Mouse (Mus musculus): Measurements from ENCODE around the gene Bptf. TPM values are rescaled to one million over a fixed set of nuclear protein-coding genes. Genes with fewer than 3 reads are reported as not detected.
"Not testable (repeated sequence)": the region's sequence is repeated elsewhere in the genome, so short reads cannot be mapped to it uniquely, and the experiment has no call there.

Bptf gene
- polyA plus RNA-seq, 1 experiment from 2014 or later, result 28.7 TPM

DNA sequence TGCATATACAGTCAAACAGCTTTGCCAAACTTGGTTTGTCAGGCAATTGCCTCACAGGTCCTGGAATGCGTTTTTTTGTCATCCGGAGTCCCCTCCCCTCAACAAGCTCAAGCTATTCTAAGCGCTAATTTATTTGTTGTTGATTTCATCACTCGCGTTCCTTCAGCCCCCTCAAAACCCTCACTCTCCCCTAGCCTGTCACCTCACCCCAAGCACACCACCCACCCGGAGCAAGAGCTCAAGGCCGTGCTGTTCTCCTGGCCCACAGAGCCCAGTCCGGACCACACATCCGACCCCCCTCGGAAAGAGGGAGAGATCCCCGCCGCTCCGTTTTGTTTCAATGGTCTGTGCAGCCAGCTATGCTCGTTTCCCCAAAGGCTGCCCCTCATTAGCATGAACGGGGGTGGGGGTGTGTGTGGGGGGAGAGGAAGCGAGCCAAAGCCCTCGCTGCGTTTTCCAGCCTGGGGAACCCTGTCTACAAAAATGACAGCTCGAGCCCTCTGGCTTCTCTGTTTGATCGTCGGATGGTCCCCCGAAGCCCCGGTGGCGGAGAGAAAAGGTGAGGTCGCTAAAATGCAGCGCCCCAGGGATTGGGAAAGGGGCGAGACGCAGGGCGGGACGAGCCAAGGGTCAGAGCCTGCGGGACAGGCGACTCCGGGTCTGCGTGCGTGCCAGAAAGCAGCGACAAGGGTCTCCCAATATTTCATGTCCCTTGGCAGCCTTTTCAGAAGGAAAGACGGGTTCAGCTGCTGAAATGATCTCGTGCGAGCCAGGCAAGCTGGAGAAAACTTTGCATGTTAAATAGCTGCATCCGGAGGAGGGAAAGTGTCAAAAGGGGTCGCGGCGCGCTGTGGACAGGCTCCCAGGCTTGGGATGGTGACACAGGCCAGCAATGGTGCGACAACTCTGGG, 106.3 kb downstream of the Bptf start, which contains the start of gene 1810010H24Rik:
1810010H24Rik (plus strand) TSS at position 271 of the 911 bp plus-strand sequence.
- Histone ChIP-seq H3K4me3 (peak within 1 kb of the TSS; percentile 50), H3K9ac (peak within 1 kb of the TSS; percentile 75), H3K36me3 (no peaks in the 10 kb centered on the region), H3K4me2 (peak within 1 kb of the TSS; percentile 89), H3K27me3 (no peaks in the 10 kb centered on the region), H3K27ac (replicated peaks) (peak within 1 kb of the TSS; percentile 67), H3K9me3 (no peaks in the 10 kb centered on the region), H3K4me1 (replicated peaks) (peaks cover 42% of the 10 kb centered on the region)
- peak; percentile 25; the same call in 1 of the 2 replicates for ATAC-seq (ENCODE audit: low read depth)
- WGBS, result under 1% methylated on average over 45 of the region's 45 CpGs

DNA sequence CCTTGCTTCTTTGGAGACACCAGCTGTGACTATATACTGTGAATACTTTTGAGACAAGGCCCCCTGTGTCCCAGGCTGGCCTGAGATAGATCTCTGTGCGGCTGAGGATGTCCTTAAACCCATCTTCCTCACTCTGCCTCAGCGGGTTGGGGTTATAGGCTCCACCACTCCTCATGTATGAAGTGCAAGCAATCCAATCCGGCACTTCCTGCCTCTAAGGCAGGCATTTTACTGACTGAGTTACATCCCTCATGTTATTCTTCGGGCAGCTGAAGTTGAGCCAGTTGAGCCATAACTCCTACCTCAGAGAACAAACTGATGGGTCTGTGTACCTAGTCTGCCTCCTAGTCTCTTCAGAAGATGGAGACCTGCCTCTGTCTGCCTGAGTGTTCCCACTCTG, 107.5 kb downstream of the Bptf start:
- 53% methylated on average over 4 of the region's 4 CpGs for WGBS
- no peak overlapping the region for H3K9ac ChIP-seq
- no peaks in the 10 kb centered on the region for H3K9me3 ChIP-seq
- H3K27me3 ChIP-seq, result no peaks in the 10 kb centered on the region
- peak overlapping the region; percentile 50; the same call in 1 of the 2 replicates for H3K4me3 ChIP-seq
- H3K36me3 ChIP-seq, result no peaks in the 10 kb centered on the region
- H3K4me1 ChIP-seq (replicated peaks), result peaks cover 42% of the 10 kb centered on the region
- H3K4me2 ChIP-seq, result peak overlapping the region; percentile 89
- no peak for ATAC-seq (ENCODE audit: low read depth)
- 0 out of 2 replicates have a peak overlapping the region, but pooled peaks have one; percentile 6 for H3K27ac ChIP-seq (replicated peaks)

DNA sequence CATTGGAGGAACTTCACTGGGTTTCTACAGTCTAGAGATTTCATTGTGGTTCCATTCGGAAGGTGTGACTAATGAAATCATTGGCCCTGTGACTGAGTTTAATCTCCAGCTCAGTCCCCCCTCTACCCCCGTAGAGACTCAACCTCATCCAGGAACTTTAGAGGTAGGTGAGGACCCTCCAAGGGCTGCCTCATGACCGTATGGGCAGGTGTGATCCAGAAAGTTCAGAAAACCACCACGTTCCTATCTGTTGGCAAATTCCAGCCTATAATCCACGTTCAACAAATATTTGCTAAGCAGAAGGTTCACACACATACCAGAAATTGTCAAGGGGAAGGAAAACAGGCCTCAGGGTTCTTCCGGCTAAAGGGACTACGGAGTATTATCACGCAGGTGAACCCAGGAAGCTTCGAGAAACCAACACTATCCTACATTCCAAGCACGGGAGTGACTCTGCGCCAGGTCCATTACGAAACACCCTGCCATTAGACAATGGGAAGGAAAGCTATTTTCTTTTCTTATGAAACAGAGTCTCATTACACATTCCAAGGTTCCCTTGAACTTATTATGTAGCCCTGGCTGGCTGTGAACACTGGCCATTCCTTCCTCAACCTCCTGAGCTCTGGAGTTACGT, 109.8 kb downstream of the Bptf start:
- H3K4me1 ChIP-seq (replicated peaks), result peaks cover 31% of the 10 kb centered on the region
- no peaks in the 10 kb centered on the region for H3K27me3 ChIP-seq
- 90% methylated on average over 13 of the region's 13 CpGs for WGBS
- no peak overlapping the region for H3K27ac ChIP-seq (replicated peaks)
- no peaks in the 10 kb centered on the region for H3K36me3 ChIP-seq
- H3K9ac ChIP-seq, result no peak overlapping the region
- no peaks in the 10 kb centered on the region for H3K9me3 ChIP-seq
- no peak overlapping the region for H3K4me3 ChIP-seq
- H3K4me2 ChIP-seq, result no peak overlapping the region
- ATAC-seq (ENCODE audit: low read depth), result no peak

DNA sequence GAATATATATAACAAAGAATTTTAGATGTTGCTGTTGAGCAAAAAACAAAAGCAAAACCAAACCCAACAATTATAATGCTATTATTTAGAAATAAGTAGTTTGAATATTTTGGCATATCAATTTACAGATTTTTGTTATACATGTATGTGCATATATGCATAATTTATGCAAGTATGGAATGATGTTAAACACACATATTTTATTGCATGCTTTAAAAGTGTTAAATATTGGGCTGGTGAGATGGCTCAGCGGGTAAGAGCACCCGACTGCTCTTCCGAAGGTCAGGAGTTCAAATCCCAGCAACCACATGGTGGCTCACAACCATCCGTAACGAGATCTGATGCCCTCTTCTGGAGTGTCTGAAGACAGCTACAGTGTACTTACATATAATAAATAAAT, 112.2 kb downstream of the Bptf start:
- not testable (repeated sequence) for H3K36me3 ChIP-seq; ATAC-seq (ENCODE audit: low read depth); H3K4me1 ChIP-seq (replicated peaks); H3K9ac ChIP-seq; H3K27ac ChIP-seq (replicated peaks); H3K4me2 ChIP-seq; H3K9me3 ChIP-seq; H3K4me3 ChIP-seq; H3K27me3 ChIP-seq
- WGBS, result 87% methylated on average over 5 of the region's 5 CpGs

DNA sequence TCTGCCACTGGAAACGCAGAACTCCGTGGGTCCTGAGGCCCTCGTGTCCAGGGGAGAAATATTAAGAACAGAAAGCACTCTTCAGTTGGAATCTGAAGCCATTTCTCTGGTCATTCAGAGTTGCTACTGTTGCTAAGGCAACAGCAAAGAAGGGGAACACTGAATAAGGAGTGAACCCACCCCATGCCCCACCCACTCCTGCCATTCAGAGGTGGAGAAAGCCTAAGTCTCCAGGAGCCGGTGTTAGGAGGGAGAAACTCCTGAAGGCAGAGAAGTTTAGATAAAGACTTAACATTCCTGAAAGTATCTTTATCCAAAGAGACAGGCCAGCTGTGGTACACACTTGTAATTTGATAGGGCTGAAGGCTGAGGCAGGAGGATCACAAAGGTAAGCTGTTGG, 112.6 kb downstream of the Bptf start:
- no peaks in the 10 kb centered on the region for H3K27me3 ChIP-seq
- H3K36me3 ChIP-seq, result no peaks in the 10 kb centered on the region
- no peak overlapping the region for H3K4me2 ChIP-seq
- no peaks in the 10 kb centered on the region for H3K9me3 ChIP-seq
- H3K9ac ChIP-seq, result no peak overlapping the region
- no peak for ATAC-seq (ENCODE audit: low read depth)
- H3K4me3 ChIP-seq, result no peak overlapping the region
- no peak overlapping the region for H3K27ac ChIP-seq (replicated peaks)
- peaks cover 3% of the 10 kb centered on the region for H3K4me1 ChIP-seq (replicated peaks)
- 45% methylated on average over 4 of the region's 4 CpGs for WGBS

DNA sequence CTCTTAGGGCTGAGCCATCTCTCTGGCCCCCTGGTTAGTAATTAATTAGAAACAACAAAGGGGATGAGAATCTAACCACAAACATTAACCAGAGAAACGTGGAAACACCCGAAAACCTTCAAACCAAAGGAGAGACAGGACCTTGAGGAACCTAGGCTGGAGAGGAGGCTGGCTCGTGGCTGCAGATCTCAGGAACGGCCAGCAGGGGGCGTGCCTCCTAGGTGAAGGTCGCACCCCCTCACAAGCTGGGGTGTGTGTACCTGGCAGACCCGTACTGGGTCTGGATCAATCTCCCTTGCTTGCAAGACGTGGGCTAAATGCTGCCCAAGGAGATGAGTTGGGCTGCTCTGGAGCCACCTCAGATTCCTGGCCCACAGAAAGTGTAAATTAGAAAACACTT, 113.3 kb downstream of the Bptf start:
- H3K27me3 ChIP-seq, result no peaks in the 10 kb centered on the region

DNA sequence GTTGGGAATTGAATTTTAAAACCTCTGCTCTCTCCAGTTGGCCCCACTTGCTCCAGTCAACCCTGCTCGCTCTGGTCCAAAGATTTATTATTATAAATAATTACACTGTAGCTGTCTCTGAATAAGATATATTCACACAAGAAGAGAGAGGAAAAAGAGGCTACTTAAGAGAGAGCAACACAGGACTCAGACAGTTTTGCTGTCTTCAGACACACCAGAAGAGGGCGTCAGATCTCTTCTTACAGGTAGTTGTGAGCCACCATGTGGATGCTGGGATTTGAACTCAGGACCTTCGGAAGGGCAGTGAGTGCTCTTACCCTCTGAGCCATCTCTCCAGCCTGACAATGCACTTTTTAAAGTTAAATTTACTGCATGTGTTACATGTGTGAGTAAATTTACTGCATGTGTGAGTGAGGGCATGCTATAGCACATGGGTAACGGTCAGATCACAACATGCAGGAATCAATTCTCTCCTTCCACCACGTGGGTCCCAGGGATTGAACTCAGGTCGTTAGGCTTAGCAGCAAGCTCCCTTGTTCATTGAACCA, 114.5 kb downstream of the Bptf start:
- no peak overlapping the region for H3K27ac ChIP-seq (replicated peaks)
- H3K4me1 ChIP-seq (replicated peaks), result no peaks in the 10 kb centered on the region
- ATAC-seq (ENCODE audit: low read depth), result no peak
- WGBS, result 61% methylated on average over 6 of the region's 6 CpGs
- no peaks in the 10 kb centered on the region for H3K27me3 ChIP-seq
- H3K4me2 ChIP-seq, result no peak overlapping the region
- no peaks in the 10 kb centered on the region for H3K36me3 ChIP-seq
- H3K9me3 ChIP-seq, result no peaks in the 10 kb centered on the region
- no peak overlapping the region for H3K4me3 ChIP-seq
- no peak overlapping the region for H3K9ac ChIP-seq

More for the DNA sequence above, 113.3 kb downstream of the Bptf start:
- WGBS, result 27% methylated on average over 8 of the region's 8 CpGs
- Histone ChIP-seq H3K4me2 (no peak overlapping the region), H3K9me3 (no peaks in the 10 kb centered on the region), H3K36me3 (no peaks in the 10 kb centered on the region), H3K4me3 (no peak overlapping the region), H3K4me1 (replicated peaks) (no peaks in the 10 kb centered on the region), H3K27ac (replicated peaks) (no peak overlapping the region), H3K9ac (no peak overlapping the region)
- no peak for ATAC-seq (ENCODE audit: low read depth)

DNA sequence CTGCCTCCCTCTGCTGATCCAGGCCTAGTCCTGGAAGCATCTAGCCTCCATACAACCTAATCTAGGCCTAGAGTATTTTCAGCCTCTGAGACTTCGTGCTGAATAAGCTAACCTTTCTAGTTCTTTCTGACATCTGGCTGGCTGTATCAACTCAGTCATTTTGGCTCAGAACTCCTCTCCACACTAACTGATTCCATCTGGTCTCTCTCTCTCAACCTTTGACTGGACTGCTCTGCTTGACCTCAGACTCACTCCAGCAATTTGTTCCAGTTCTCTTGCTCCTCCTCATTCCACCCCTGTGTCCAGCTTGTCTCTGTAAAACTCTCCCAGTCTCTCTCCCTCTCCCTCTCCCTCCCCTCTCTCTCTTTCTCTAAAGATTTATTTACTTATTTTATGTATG, 115.0 kb downstream of the Bptf start:
- Histone ChIP-seq H3K4me2 (no peak overlapping the region), H3K9me3 (no peaks in the 10 kb centered on the region), H3K36me3 (no peaks in the 10 kb centered on the region), H3K9ac (0 out of 2 replicates have a peak overlapping the region, but pooled peaks have one; percentile 1), H3K4me1 (replicated peaks) (peaks cover 3% of the 10 kb centered on the region; the same call in 1 of the 2 replicates), H3K27me3 (no peaks in the 10 kb centered on the region), H3K4me3 (no peak overlapping the region), H3K27ac (replicated peaks) (no peak overlapping the region)
- ATAC-seq (ENCODE audit: low read depth), result no peak
- WGBS, result 83% methylated on average over 1 of the region's 1 CpGs

DNA sequence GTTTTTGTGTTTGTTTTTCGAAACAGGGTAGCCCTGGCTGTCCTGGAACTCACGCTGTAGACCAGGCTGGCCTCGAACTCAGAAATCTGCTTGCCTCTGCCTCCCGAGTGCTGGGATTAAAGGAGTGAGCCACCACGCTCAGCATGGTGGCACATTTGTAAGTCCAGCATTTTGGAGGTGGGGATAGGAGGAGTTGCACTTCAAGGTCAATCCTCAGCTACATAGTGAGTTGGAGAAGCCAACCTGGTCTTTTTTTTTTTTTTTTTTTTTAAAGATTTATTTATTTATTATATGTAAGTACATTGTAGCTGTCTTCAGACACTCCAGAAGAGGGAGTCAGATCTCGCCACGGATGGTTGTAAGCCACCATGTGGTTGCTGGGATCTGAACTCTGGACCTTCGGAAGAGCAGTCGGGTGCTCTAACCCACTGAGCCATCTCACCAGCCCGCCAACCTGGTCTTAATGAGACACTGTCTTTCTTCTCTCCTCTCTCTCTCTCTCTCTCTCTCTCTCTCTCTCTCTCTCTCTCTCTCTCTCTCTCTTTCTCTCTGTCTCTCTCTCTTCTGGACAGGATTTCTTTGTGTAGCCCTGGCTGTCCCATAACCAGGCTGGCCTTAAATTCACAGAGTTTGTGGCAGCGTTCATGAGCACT, 116.3 kb downstream of the Bptf start:
- not testable (repeated sequence) for H3K9ac ChIP-seq; H3K9me3 ChIP-seq; H3K4me3 ChIP-seq; H3K4me2 ChIP-seq; ATAC-seq (ENCODE audit: low read depth); H3K36me3 ChIP-seq; H3K27ac ChIP-seq (replicated peaks); H3K27me3 ChIP-seq
- WGBS, result 76% methylated on average over 11 of the region's 11 CpGs
- H3K4me1 ChIP-seq (replicated peaks), result peaks cover 12% of the 10 kb centered on the region

DNA sequence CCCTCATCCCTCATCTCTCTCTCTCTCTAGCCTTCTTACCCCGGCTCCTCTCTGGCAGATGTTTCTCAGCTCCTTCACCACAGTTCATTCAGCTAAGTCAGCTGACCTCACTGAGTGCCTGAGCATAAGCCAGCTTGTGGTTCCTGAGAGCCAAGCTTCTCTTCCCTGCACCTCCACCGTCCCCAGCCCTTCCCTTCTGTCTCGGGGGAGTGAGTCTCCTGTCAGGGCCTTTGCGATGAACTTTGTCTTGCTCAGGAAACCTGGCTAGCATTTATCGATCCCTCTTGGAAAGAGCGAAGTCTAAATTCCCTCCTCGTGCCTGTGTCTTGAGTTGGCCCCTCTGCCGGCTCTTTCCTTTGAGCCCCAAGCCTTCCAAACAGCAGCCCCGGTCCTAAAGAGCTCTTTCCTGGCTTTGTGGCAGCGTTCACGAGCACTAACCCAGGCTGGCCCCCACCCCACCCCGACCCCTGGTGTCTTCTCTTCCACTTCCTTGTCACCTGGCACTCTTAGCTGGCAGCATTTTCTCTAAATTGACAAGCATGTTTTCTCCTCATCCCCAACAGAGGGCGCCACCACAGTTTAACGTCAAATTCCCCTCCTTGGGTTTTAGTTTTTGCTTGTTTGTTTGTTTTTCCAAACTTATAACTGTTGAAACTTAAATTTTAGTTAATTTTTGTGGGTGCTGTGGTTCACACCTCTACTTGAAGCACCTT, 117.2 kb downstream of the Bptf start:
- H3K27ac ChIP-seq (replicated peaks), result no peak overlapping the region
- no peak overlapping the region for H3K4me2 ChIP-seq
- no peak overlapping the region for H3K4me3 ChIP-seq
- peaks cover 12% of the 10 kb centered on the region for H3K4me1 ChIP-seq (replicated peaks)
- no peak for ATAC-seq (ENCODE audit: low read depth)
- 47% methylated on average over 14 of the region's 14 CpGs for WGBS
- H3K27me3 ChIP-seq, result no peaks in the 10 kb centered on the region
- H3K9ac ChIP-seq, result no peak overlapping the region
- H3K36me3 ChIP-seq, result no peaks in the 10 kb centered on the region
- no peaks in the 10 kb centered on the region for H3K9me3 ChIP-seq

DNA sequence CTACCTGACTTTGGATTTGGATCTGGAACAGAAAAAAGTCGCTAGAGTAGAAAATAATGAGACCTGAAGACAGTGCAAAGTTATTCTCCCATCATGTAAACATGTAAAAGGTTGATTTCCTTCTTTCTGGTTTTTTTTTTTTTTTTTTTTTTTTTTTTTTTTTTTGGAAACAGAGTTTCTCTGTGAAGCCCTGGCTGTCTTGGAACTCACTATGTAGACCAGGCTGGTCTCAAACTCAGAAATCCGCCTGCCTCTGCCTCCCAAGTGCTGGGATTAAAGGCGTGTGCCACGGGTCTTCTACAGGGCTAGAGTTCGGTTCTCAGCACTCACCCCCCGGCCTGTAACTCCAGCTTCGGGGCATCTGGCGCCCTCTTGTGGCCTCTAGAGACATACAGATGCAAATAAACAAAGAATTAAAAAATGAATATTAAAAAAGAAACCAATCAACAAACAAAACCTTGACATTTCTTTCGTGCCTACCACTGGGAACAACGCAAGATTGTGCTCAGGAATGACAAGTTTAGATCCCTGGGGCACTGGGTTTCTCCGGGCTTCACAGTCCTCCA, 117.8 kb downstream of the Bptf start:
- ATAC-seq (ENCODE audit: low read depth), result no peak
- H3K9me3 ChIP-seq, result no peaks in the 10 kb centered on the region
- H3K4me2 ChIP-seq, result no peak overlapping the region
- WGBS, result 79% methylated on average over 11 of the region's 11 CpGs
- no peaks in the 10 kb centered on the region for H3K27me3 ChIP-seq
- no peaks in the 10 kb centered on the region for H3K36me3 ChIP-seq
- no peak overlapping the region for H3K4me3 ChIP-seq
- H3K9ac ChIP-seq, result no peak overlapping the region
- peaks cover 12% of the 10 kb centered on the region for H3K4me1 ChIP-seq (replicated peaks)
- H3K27ac ChIP-seq (replicated peaks), result no peak overlapping the region
